Mouse (Mus musculus) limb, embryonic 13.5 days (tissue): ENCODE measurements around the gene Vwa8. TPM values are rescaled to one million over a fixed set of nuclear protein-coding genes. Genes with fewer than 3 reads are reported as not detected.

Source experiments
- ATAC-seq: fragments of 200-750 bp; cut with Nextera tagmentation; 2 replicates; pipeline ENCODE4 v1.8.0; 2017; ENCODE audit warnings: low read depth, moderate number of reproducible peaks, moderate TSS enrichment; ENCODE audit not compliant: low FRiP score
- H3K27ac ChIP-seq: fragments of 300-500 bp; sonication (generic); 2 replicates; pipeline ENCODE4 v1.5.1; 2015; ENCODE audit warnings: inconsistent platforms, mild to moderate bottlenecking, moderate library complexity
- H3K27me3 ChIP-seq: fragments of 300-500 bp; sonication (generic); 2 replicates; pipeline ENCODE4 v1.6.1; 2015; ENCODE audit warnings: mild to moderate bottlenecking, inconsistent platforms
- H3K36me3 ChIP-seq: fragments of 300-500 bp; sonication (generic); 2 replicates; pipeline ENCODE4 v1.6.1; 2015; ENCODE audit warnings: inconsistent platforms, mild to moderate bottlenecking, moderate library complexity
- H3K4me1 ChIP-seq: fragments of 300-500 bp; sonication (generic); 2 replicates; pipeline ENCODE4 v1.6.1; 2015; ENCODE audit warnings: inconsistent platforms
- H3K4me2 ChIP-seq: fragments of 300-500 bp; sonication (generic); replicated peaks from 2 replicates; pipeline ENCODE4 v1.6.1; 2015; ENCODE audit warnings: inconsistent platforms, mild to moderate bottlenecking, moderate library complexity
- H3K4me3 ChIP-seq: fragments of 300-500 bp; sonication (generic); 2 replicates; pipeline ENCODE4 v1.5.1; 2015; ENCODE audit warnings: moderate library complexity, mild to moderate bottlenecking, inconsistent platforms
- H3K9ac ChIP-seq: fragments of 300-500 bp; sonication (generic); 2 replicates; pipeline ENCODE4 v1.6.1; 2015; ENCODE audit warnings: mild to moderate bottlenecking, inconsistent platforms
- H3K9me3 ChIP-seq: fragments of 300-500 bp; sonication (generic); 2 replicates; pipeline ENCODE4 v1.6.1; 2016; ENCODE audit warnings: inconsistent platforms
- WGBS: fragments of 180-500 bp; shearing (Covaris S2); methylation state at CpG from one replicate; pipeline ENCODE4 v1.1.7; 2015; 5-methylcytosine and 5-hydroxymethylcytosine counted together
- polyA plus RNA-seq: library from polyadenylated mRNA; unstranded; fragments of >200 nt; fragmentation: Nextera tagmentation; extraction: Ambion mirVana; gene quantifications from 2 replicates; pipeline ENCODE4 v1.2.1, GENCODE M21; 2015

Vwa8 gene
- polyA plus RNA-seq, 1 experiment from 2014 or later, result 11.2 TPM

DNA sequence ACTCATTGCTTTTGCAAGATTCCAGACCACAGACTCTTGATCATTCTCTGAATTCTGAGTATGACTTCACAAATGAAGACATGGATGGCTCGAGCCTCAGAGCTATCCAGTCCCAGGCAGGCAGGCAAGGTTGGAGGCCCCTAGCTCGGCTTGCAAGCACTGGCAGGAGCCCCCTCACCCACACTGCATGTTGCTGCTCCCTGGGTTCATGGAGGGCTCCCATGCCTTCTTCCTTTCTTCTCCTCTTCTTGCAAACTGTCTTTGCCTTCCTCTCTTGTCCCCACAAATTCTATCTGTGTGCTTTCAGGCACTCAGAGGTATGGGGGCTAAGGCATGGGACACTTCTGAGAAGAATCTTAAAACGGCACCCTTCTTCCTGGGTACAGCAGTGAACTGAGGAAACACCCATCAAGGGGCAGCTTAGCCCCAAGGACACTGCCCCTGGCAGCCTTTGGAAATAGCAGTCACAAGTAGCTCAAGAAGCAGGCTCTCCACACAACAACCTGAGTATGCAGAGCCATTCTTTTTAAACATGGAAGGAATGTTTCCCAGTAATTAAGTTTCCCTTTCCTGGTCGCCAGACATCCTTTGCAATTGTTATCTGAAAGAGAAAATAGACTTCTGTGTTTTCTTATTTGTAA lies 354.0 kb downstream of the Vwa8 start:
- Histone ChIP-seq H3K9ac (0 out of 2 replicates have a peak overlapping the region, but pooled peaks have one; percentile 13), H3K9me3 (no peaks in the 10 kb centered on the region), H3K27ac (peak overlapping the region; percentile 89), H3K27me3 (no peaks in the 10 kb centered on the region), H3K36me3 (0 out of 2 replicates have a peak, but pooled peaks cover 5% of the 10 kb centered on the region), H3K4me2 (peak overlapping the region; percentile 40), H3K4me1 (peaks cover 70% of the 10 kb centered on the region), H3K4me3 (no peak overlapping the region)
- 65% methylated on average over 4 of the region's 4 CpGs for WGBS
- no peak for ATAC-seq

DNA sequence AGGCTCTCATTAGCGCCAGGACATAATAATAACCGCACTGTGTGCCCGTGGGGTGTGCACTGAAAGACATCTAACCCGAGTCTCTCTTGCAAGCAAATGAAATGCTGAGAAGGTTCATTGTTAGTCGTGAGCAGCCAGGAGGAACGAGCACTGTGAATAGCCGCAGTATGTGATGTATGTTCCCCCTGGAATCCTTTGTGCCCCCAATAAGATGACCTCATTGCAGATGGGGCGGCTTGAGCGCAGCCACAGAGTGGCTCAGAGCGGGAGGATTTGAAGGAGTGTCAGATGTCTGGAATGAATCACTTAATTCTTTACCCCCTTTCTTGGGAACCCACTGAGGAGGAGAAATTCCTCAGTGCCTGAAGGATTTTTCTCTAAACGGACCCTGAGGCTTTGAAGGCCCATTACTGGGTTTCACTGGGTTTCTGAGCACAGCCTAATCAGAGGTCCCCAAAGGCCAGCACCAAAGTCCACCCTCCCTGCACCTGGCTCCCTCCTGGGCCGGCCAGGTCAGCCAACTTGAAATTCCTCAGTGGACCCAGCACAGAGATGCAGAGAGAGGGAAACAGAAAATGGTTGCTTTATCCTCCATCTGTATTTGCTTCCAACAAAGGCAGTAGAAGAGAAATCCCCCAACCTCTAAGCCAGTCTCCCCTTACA lies 354.8 kb downstream of the Vwa8 start:
- H3K36me3 ChIP-seq, result 0 out of 2 replicates have a peak, but pooled peaks cover 5% of the 10 kb centered on the region
- ATAC-seq, result peak; percentile 86
- H3K4me1 ChIP-seq, result peaks cover 70% of the 10 kb centered on the region
- H3K4me3 ChIP-seq, result no peak overlapping the region
- peak overlapping the region; percentile 93 for H3K27ac ChIP-seq
- WGBS, result 7% methylated on average over 12 of the region's 12 CpGs
- H3K4me2 ChIP-seq, result peak overlapping the region; percentile 40
- no peaks in the 10 kb centered on the region for H3K27me3 ChIP-seq
- H3K9me3 ChIP-seq, result no peaks in the 10 kb centered on the region
- H3K9ac ChIP-seq, result peak overlapping the region; percentile 14

DNA sequence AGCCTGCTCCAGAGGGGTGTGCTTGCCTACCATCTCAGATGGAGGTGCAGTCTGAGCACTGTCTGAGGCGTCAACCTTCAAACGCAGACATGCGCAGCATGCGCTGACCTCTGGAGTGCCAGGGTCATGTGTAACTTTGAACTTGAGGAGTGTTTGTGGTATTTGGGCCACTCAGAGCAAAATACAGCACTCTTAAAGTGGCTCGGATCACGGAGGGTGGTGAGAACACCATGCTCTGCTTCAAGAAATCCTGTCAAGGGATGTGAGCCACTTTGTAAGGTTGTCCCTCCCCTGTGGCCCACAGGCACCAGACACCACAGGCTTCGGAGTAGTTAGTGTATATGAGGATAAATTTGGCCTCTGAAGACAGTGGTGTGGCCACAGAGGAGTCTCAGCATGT lies 356.0 kb downstream of the Vwa8 start:
- Histone ChIP-seq H3K4me3 (no peak overlapping the region), H3K4me1 (peaks cover 61% of the 10 kb centered on the region), H3K36me3 (0 out of 2 replicates have a peak, but pooled peaks cover 5% of the 10 kb centered on the region), H3K27me3 (no peaks in the 10 kb centered on the region), H3K9me3 (no peaks in the 10 kb centered on the region), H3K9ac (no peak overlapping the region), H3K4me2 (no peak overlapping the region), H3K27ac (peak overlapping the region; percentile 93)
- WGBS, result 89% methylated on average over 7 of the region's 7 CpGs
- ATAC-seq, result no peak

DNA sequence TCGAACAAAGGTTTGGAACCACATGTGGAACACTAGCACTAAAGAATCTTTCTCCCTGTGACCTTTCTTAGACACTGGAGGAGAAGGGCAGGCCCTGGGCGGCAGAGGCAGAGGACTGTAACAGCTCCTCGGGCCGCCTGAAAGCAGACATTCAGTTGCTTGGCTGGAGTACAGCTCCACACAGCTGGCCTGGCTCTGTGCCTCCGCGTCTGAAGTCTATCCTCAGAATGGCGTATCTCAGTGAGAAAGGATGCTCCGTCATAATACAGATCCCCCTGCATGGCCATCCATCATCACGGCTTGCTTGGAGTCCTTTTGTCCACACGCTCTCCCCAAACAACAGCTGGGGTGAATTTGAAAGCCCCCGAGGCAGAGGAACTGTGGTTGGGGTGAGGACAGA lies 357.4 kb downstream of the Vwa8 start:
- no peaks in the 10 kb centered on the region for H3K27me3 ChIP-seq
- H3K27ac ChIP-seq, result no peak overlapping the region; the same call in 1 of the 2 replicates
- peaks cover 47% of the 10 kb centered on the region for H3K4me1 ChIP-seq
- 49% methylated on average over 11 of the region's 11 CpGs for WGBS
- H3K9ac ChIP-seq, result no peak overlapping the region
- no peaks in the 10 kb centered on the region for H3K9me3 ChIP-seq
- H3K36me3 ChIP-seq, result 0 out of 2 replicates have a peak, but pooled peaks cover 5% of the 10 kb centered on the region
- H3K4me3 ChIP-seq, result no peak overlapping the region
- ATAC-seq, result peak; percentile 57; the same call in 1 of the 2 replicates
- no peak overlapping the region for H3K4me2 ChIP-seq

DNA sequence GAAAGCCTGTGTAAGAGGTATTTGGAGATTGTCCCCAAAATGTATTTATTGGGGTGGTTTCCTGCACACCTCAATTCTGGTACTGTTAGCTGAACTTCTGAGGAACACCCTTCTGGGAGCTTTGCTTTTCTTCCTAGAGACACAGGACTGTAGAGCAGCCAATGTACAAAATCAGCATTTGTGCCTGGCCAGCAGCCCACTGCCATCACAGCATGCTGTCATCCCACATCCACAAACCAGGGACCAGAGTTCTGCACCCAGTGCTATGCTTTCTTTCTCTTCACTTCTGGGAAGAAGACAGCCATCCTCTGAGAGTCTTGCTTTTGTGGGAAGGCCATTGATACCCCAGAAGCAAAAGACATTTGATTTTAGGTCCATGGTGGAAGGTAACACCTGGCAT lies 359.6 kb downstream of the Vwa8 start:
- Histone ChIP-seq H3K9ac (no peak overlapping the region), H3K4me1 (peaks cover 29% of the 10 kb centered on the region), H3K4me3 (no peak overlapping the region), H3K36me3 (no peaks in the 10 kb centered on the region), H3K9me3 (no peaks in the 10 kb centered on the region), H3K4me2 (no peak overlapping the region), H3K27me3 (no peaks in the 10 kb centered on the region), H3K27ac (no peak overlapping the region)
- no peak for ATAC-seq

DNA sequence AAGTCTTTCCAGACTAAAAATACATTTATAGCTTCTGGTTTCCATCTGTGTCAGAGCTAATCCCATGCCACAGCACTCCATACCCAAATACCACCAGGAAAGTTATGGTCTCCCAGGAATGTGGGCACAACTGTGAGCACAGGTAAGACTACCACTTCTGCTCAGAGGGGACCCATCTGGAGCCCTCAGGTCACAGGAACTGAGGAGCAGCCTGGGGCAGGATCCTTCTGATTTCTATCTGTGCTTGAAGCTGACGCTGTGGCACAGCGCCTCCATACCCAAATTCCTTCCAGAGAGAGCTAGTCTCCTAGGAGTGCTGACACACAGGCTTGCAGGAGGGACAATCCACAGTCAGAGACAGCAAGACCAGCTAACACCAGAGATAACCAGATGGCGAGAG lies 361.0 kb downstream of the Vwa8 start:
- no peak overlapping the region for H3K4me2 ChIP-seq
- no peaks in the 10 kb centered on the region for H3K36me3 ChIP-seq
- ATAC-seq, result no peak
- H3K27ac ChIP-seq, result no peak overlapping the region
- WGBS, result 82% methylated on average over 3 of the region's 3 CpGs
- H3K4me3 ChIP-seq, result no peak overlapping the region
- H3K4me1 ChIP-seq, result peaks cover 16% of the 10 kb centered on the region
- no peak overlapping the region for H3K9ac ChIP-seq
- H3K9me3 ChIP-seq, result no peaks in the 10 kb centered on the region
- H3K27me3 ChIP-seq, result no peaks in the 10 kb centered on the region

DNA sequence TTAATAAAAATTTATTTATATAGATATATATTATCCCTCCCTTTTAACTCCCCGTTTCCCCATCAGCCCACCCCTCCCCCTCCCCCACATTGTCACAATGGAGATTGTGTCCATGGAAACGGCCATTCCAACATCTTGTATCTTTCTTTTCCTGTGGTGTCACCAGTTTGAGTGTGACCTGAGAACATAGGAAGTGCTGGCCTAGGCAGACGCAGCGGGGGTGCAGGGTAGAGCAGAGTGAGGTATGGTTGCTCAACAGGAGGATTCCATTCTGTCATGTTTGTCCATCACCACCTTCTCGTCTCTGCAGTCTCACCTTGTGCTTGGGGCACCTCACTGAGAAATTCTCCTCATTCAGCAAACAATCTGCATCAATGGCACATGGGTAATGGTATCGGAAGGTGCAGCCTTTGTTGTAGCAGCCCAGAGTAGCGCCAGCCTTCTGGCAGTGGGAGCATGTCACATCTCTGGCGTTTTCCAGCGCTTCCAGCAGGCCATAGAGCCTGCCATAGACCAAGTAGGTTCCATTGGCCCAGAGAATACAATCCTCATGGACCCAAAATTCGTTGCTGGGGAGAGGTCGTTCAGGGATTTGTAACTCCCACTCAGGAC lies 363.6 kb downstream of the Vwa8 start:
- no peak for ATAC-seq
- 81% methylated on average over 11 of the region's 11 CpGs for WGBS
- H3K27me3 ChIP-seq, result no peaks in the 10 kb centered on the region
- no peak overlapping the region for H3K27ac ChIP-seq
- no peak overlapping the region for H3K9ac ChIP-seq
- no peaks in the 10 kb centered on the region for H3K4me1 ChIP-seq
- no peak overlapping the region for H3K4me3 ChIP-seq
- H3K4me2 ChIP-seq, result no peak overlapping the region
- H3K36me3 ChIP-seq, result no peaks in the 10 kb centered on the region
- no peaks in the 10 kb centered on the region for H3K9me3 ChIP-seq

DNA sequence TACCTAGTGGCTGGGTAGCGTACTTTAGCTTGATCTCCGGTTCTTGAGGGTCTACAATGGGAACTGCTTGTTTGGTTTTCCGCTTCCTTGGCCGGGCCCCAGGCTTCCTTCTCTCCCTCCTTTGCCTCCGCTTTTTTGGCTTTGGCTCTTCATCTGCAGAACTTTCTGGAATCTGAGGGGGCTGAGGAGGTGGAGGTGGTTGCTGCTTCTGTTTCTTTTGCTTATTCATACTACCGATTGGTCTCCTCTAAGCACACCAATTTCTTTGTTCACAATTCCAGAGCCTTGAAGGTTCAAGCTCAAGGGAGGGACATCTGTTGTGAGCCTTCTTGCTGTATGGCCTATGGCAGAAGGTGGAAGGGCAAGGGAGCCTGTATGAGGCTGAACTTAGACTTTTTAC lies 365.3 kb downstream of the Vwa8 start:
- no peak for ATAC-seq

DNA sequence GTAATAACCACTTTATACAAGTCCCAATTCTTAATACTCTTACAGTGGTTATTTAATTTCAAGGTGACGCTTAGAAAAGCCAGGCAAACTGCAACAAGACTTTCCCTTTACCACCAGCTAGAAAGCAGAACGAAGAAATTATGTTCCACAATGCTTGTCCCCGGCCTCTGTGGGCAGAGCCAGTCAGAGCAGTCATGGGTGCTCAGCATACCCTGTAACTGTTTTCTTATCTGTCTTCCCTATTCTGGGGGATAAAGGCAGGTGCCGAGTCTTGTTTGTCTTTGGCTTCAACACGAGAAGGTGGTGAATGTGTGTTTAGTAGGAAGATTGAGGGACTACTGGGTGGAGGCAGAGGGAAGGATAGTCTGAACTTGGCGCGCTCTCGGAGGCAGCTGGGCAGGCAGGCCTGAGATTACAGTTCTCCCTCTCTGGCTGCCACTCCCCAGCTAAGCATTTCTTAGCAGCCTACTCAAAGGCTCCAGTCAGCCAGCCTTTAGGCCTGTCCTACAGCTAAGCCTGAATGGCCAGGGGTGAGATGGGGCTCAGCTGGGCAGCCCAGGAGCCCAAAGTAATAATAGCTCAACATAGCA lies 365.9 kb downstream of the Vwa8 start:
- Histone ChIP-seq H3K4me2 (no peak overlapping the region), H3K9me3 (no peaks in the 10 kb centered on the region), H3K4me3 (no peak overlapping the region), H3K4me1 (no peaks in the 10 kb centered on the region), H3K36me3 (no peaks in the 10 kb centered on the region), H3K27me3 (no peaks in the 10 kb centered on the region), H3K27ac (no peak overlapping the region), H3K9ac (no peak overlapping the region)
- WGBS, result 88% methylated on average over 8 of the region's 8 CpGs
- no peak for ATAC-seq

More for the DNA sequence above, 365.3 kb downstream of the Vwa8 start:
- H3K9me3 ChIP-seq, result no peaks in the 10 kb centered on the region
- H3K27me3 ChIP-seq, result no peaks in the 10 kb centered on the region
- no peaks in the 10 kb centered on the region for H3K4me1 ChIP-seq
- H3K27ac ChIP-seq, result no peak overlapping the region
- no peaks in the 10 kb centered on the region for H3K36me3 ChIP-seq
- no peak overlapping the region for H3K9ac ChIP-seq
- 95% methylated on average over 6 of the region's 6 CpGs for WGBS
- no peak overlapping the region for H3K4me3 ChIP-seq
- no peak overlapping the region for H3K4me2 ChIP-seq

DNA sequence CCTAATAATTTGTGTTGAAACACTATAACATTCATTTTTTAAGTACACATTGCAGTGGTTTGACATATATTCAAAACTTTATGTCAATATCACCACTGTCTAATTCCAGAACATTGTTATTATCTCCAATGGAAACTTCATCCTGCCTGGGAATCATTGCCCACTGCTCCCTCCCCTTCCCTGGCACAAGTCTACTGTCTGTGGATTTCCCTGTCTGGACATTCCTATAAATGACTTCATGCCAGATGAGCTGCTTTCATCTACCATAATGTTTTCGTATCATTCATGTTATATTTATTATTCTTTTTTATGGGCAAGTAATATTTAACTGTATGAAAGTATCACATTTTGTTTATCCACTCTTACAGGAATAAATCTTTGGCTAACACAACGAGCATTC lies 367.5 kb downstream of the Vwa8 start:
- no peak overlapping the region for H3K4me2 ChIP-seq
- WGBS, result 36% methylated on average over 2 of the region's 2 CpGs
- no peak; the same call in 1 of the 2 replicates for ATAC-seq

DNA sequence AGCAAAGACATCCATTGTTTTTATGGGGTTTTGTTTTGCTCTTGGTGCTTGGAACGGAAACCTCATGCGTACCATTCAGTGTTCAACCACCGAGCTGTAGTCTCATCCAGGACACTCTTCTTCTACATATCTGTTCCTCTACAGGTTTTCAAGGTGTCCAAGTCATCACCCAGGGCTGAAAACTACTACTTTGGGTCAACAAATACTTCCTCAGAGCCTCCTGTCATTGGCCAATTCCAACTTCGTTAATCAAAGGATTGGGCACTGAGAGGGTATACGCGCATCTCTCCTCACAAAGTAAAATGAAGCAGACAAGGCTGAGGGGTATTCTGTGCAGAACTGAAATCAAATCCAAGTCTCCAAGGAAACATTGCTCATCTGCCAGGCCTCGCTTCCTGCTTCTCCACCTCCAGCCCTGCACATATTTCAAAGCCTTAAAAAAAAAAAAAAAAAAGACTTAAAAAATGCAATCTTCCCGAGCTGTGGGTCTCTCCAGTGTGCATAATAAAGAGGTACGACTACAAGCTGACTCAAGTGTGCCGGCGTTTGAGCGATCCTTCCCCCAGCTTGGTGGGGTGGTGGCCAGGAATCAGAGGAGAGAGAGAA lies 374.7 kb downstream of the Vwa8 start:
- Histone ChIP-seq H3K27me3 (no peaks in the 10 kb centered on the region), H3K4me3 (no peak overlapping the region), H3K36me3 (no peaks in the 10 kb centered on the region), H3K9ac (no peak overlapping the region), H3K27ac (no peak overlapping the region), H3K9me3 (no peaks in the 10 kb centered on the region), H3K4me2 (no peak overlapping the region), H3K4me1 (0 out of 2 replicates have a peak, but pooled peaks cover 2% of the 10 kb centered on the region)
- no peak for ATAC-seq
- 86% methylated on average over 12 of the region's 12 CpGs for WGBS

More for the DNA sequence above, 367.5 kb downstream of the Vwa8 start:
- Histone ChIP-seq H3K36me3 (no peaks in the 10 kb centered on the region), H3K9me3 (no peaks in the 10 kb centered on the region), H3K9ac (no peak overlapping the region), H3K27ac (no peak overlapping the region), H3K4me3 (no peak overlapping the region), H3K27me3 (no peaks in the 10 kb centered on the region), H3K4me1 (no peaks in the 10 kb centered on the region)

DNA sequence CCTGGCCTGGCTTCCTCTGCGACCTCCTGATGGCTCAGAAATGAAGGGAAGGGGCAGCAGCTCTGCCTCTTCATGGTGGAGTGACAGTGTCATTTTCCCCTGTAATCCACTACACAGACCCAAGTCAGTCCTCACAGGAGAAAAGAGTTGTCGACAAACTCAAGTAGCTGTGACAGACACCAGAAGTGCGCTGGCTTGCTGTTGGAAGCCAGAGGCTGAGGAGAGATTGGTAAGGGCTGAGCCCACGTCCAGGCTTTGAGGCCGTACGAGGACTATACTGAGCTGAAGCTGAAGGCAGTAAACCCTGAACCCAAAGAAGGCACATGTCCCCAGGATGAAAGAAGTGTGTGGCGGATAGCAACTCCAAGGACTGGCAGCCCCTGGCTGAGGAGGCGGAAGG lies 376.6 kb downstream of the Vwa8 start:
- WGBS, result 63% methylated on average over 8 of the region's 8 CpGs
- ATAC-seq, result no peak
- Histone ChIP-seq H3K9ac (no peak overlapping the region), H3K4me1 (peaks cover 12% of the 10 kb centered on the region; the same call in 1 of the 2 replicates), H3K4me3 (no peak overlapping the region), H3K4me2 (no peak overlapping the region), H3K36me3 (no peaks in the 10 kb centered on the region), H3K27me3 (no peaks in the 10 kb centered on the region), H3K9me3 (no peaks in the 10 kb centered on the region), H3K27ac (no peak overlapping the region)
